Mouse (Mus musculus) stomach, postnatal 0 days (tissue): Measurements from ENCODE around the gene Pdcd10.
A peak's percentile ranks its signal among the peaks of the same experiment; 100 is the strongest.

ENCODE experiments used
- CTCF ChIP-seq: IDR thresholded peaks from 2 replicates; pipeline ENCODE4 v1.5.1; 2016; ENCODE audit warnings: antibody characterized with exemption, low read depth, mild to moderate bottlenecking, moderate library complexity
- EP300 ChIP-seq: optimal IDR thresholded peaks from 2 replicates; pipeline ENCODE3; 2016; ENCODE audit warnings: antibody characterized with exemption

- TF ChIP-seq CTCF (peak; percentile 71), EP300 (no peak)
These were observed 38.9 kb downstream of the Pdcd10 start for GRCm38 (mm10) chr3:75517631-75518250.
